Mouse (Mus musculus) forebrain, embryonic 10.5 days (tissue): ENCODE results near the gene Ddb2. TPM values are rescaled to one million over a fixed set of nuclear protein-coding genes. Genes with fewer than 3 reads are reported as not detected.

Experiments used
- DNase-seq: peaks from one replicate; pipeline ENCODE4 v3.0.0-alpha.2; 2017; ENCODE audit warnings: low spot score; ENCODE audit errors: extremely low spot score
- H3K27ac ChIP-seq: fragments of 300-500 bp; sonication (generic); 2 replicates; pipeline ENCODE4 v1.5.1; 2016; ENCODE audit warnings: mild to moderate bottlenecking
- H3K27me3 ChIP-seq: fragments of 300-500 bp; sonication (generic); 2 replicates; pipeline ENCODE4 v1.6.1; 2016; ENCODE audit warnings: mild to moderate bottlenecking; ENCODE audit not compliant: poor library complexity, severe bottlenecking
- H3K36me3 ChIP-seq: fragments of 300-500 bp; sonication (generic); replicated peaks from 2 replicates; pipeline ENCODE4 v1.6.1; 2016; ENCODE audit warnings: mild to moderate bottlenecking, moderate library complexity
- H3K4me1 ChIP-seq: fragments of 300-500 bp; sonication (generic); 2 replicates; pipeline ENCODE4 v1.6.1; 2016
- H3K4me3 ChIP-seq: fragments of 300-500 bp; sonication (generic); 2 replicates; pipeline ENCODE4 v1.5.1; 2016; ENCODE audit warnings: mild to moderate bottlenecking, moderate library complexity
- H3K9me3 ChIP-seq: fragments of 300-500 bp; sonication (generic); 2 replicates; pipeline ENCODE4 v1.6.1; 2016; ENCODE audit warnings: mild to moderate bottlenecking, moderate library complexity
- WGBS: fragments of 180-500 bp; shearing (Covaris S2); methylation state at CpG from one replicate; pipeline ENCODE4 v1.1.7; 2016; 5-methylcytosine and 5-hydroxymethylcytosine counted together
- polyA plus RNA-seq: library from polyadenylated mRNA; unstranded; fragments of >200 nt; fragmentation: Nextera tagmentation; extraction: Ambion mirVana; gene quantifications from 2 replicates; pipeline ENCODE4 v1.2.1, GENCODE M21; 2016

Gene Ddb2
- 9.3 and 10.6 TPM in 2 replicates for polyA plus RNA-seq

GRCm38 (mm10) chr2:91236601-91237510, at the start of gene Ddb2:
Ddb2 (minus strand) TSS chr2:91236982.
- H3K4me3 ChIP-seq = peak within 1 kb of the TSS; percentile 64
- H3K9me3 ChIP-seq = no peaks in the 10 kb centered on the region
- peaks cover 12% of the 10 kb centered on the region for H3K4me1 ChIP-seq
- under 1% methylated on average over 48 of the region's 48 CpGs for WGBS
- H3K27ac ChIP-seq = peak within 1 kb of the TSS; percentile 89
- H3K36me3 ChIP-seq = 0 out of 2 replicates have a peak, but pooled peaks cover 6% of the 10 kb centered on the region
- H3K27me3 ChIP-seq = no peaks in the 10 kb centered on the region
- peak; percentile 97 for DNase-seq

- no peak overlapping the region for H3K4me3 ChIP-seq
- peak overlapping the region; percentile 71 for H3K27ac ChIP-seq
- peaks cover 27% of the 10 kb centered on the region for H3K4me1 ChIP-seq
- no peaks in the 10 kb centered on the region for H3K9me3 ChIP-seq
- H3K36me3 ChIP-seq = peaks cover 14% of the 10 kb centered on the region
- peak; percentile 76 for DNase-seq
- 15% methylated on average over 7 of the region's 7 CpGs for WGBS
- no peaks in the 10 kb centered on the region for H3K27me3 ChIP-seq
These were observed 49.2 kb upstream of the Ddb2 start for GRCm38 (mm10) chr2:91285885-91286505.

GRCm38 (mm10) chr2:91284375-91285199, 47.8 kb upstream of the Ddb2 start:
- no peak for DNase-seq
- Histone ChIP-seq H3K9me3 (no peaks in the 10 kb centered on the region), H3K27me3 (no peaks in the 10 kb centered on the region), H3K36me3 (peaks cover 14% of the 10 kb centered on the region), H3K27ac (no peak overlapping the region), H3K4me3 (no peak overlapping the region), H3K4me1 (peaks cover 27% of the 10 kb centered on the region)
- 74% methylated on average over 13 of the region's 13 CpGs for WGBS

- DNase-seq = no peak
- no peaks in the 10 kb centered on the region for H3K9me3 ChIP-seq
- H3K36me3 ChIP-seq = peaks cover 14% of the 10 kb centered on the region
- 90% methylated on average over 3 of the region's 3 CpGs for WGBS
- peaks cover 27% of the 10 kb centered on the region for H3K4me1 ChIP-seq
- H3K27ac ChIP-seq = no peak overlapping the region
- no peak overlapping the region for H3K4me3 ChIP-seq
- no peaks in the 10 kb centered on the region for H3K27me3 ChIP-seq
These were observed 47.2 kb upstream of the Ddb2 start for GRCm38 (mm10) chr2:91283972-91284371.

- no peaks in the 10 kb centered on the region for H3K9me3 ChIP-seq
- 50% methylated on average over 5 of the region's 5 CpGs for WGBS
- peaks cover 30% of the 10 kb centered on the region for H3K36me3 ChIP-seq
- no peak overlapping the region for H3K4me3 ChIP-seq
- 0 out of 2 replicates have a peak overlapping the region, but pooled peaks have one; percentile 2 for H3K27ac ChIP-seq
- peaks cover 24% of the 10 kb centered on the region for H3K4me1 ChIP-seq
- no peaks in the 10 kb centered on the region for H3K27me3 ChIP-seq
- no peak for DNase-seq
These were observed 44.6 kb upstream of the Ddb2 start for GRCm38 (mm10) chr2:91281366-91281765.

GRCm38 (mm10) chr2:91279372-91279755, 42.6 kb upstream of the Ddb2 start:
- no peaks in the 10 kb centered on the region for H3K27me3 ChIP-seq
- H3K4me3 ChIP-seq = no peak overlapping the region
- no peak for DNase-seq
- no peaks in the 10 kb centered on the region for H3K9me3 ChIP-seq
- peaks cover 16% of the 10 kb centered on the region for H3K4me1 ChIP-seq
- 0 out of 2 replicates have a peak overlapping the region, but pooled peaks have one; percentile 1 for H3K27ac ChIP-seq
- 83% methylated on average over 2 of the region's 2 CpGs for WGBS
- H3K36me3 ChIP-seq = peaks cover 50% of the 10 kb centered on the region

GRCm38 (mm10) chr2:91278749-91279371, 42.1 kb upstream of the Ddb2 start:
- no peak overlapping the region for H3K4me3 ChIP-seq
- H3K4me1 ChIP-seq = peaks cover 16% of the 10 kb centered on the region
- DNase-seq = peak; percentile 63
- H3K27ac ChIP-seq = 0 out of 2 replicates have a peak overlapping the region, but pooled peaks have one; percentile 1
- 40% methylated on average over 10 of the region's 10 CpGs for WGBS
- H3K36me3 ChIP-seq = peaks cover 55% of the 10 kb centered on the region
- no peaks in the 10 kb centered on the region for H3K27me3 ChIP-seq
- no peaks in the 10 kb centered on the region for H3K9me3 ChIP-seq

GRCm38 (mm10) chr2:91269687-91270133, 32.9 kb upstream of the Ddb2 start:
- Histone ChIP-seq H3K4me1 (peaks cover 14% of the 10 kb centered on the region), H3K9me3 (no peaks in the 10 kb centered on the region), H3K27ac (no peak overlapping the region), H3K36me3 (peaks cover 84% of the 10 kb centered on the region), H3K4me3 (no peak overlapping the region), H3K27me3 (no peaks in the 10 kb centered on the region)
- 95% methylated on average over 8 of the region's 8 CpGs for WGBS
- no peak for DNase-seq

GRCm38 (mm10) chr2:91268706-91269105, 31.9 kb upstream of the Ddb2 start:
- no peak overlapping the region for H3K4me3 ChIP-seq
- H3K4me1 ChIP-seq = peaks cover 24% of the 10 kb centered on the region
- 89% methylated on average over 2 of the region's 2 CpGs for WGBS
- no peak overlapping the region for H3K27ac ChIP-seq
- DNase-seq = no peak
- no peaks in the 10 kb centered on the region for H3K27me3 ChIP-seq
- H3K36me3 ChIP-seq = peaks cover 80% of the 10 kb centered on the region
- no peaks in the 10 kb centered on the region for H3K9me3 ChIP-seq

- H3K4me3 ChIP-seq = no peak overlapping the region
- no peaks in the 10 kb centered on the region for H3K27me3 ChIP-seq
- peaks cover 24% of the 10 kb centered on the region for H3K4me1 ChIP-seq
- H3K9me3 ChIP-seq = no peaks in the 10 kb centered on the region
- no peak overlapping the region for H3K27ac ChIP-seq
- peaks cover 80% of the 10 kb centered on the region for H3K36me3 ChIP-seq
- 91% methylated on average over 3 of the region's 3 CpGs for WGBS
- no peak for DNase-seq
These were observed 31.3 kb upstream of the Ddb2 start for GRCm38 (mm10) chr2:91268042-91268441.

- Histone ChIP-seq H3K27me3 (no peaks in the 10 kb centered on the region), H3K36me3 (peaks cover 80% of the 10 kb centered on the region), H3K4me1 (peaks cover 24% of the 10 kb centered on the region), H3K9me3 (no peaks in the 10 kb centered on the region), H3K27ac (peak within 1 kb of the TSS; percentile 96), H3K4me3 (peak within 1 kb of the TSS; percentile 92)
- WGBS = 2% methylated on average over 72 of the region's 72 CpGs
- peak; percentile 98 for DNase-seq
These were observed 28.2 kb upstream of the Ddb2 start, which contains the start of gene Arfgap2 for GRCm38 (mm10) chr2:91264711-91265681. Arfgap2 (plus strand) TSS chr2:91264974.
